Mouse (Mus musculus): ENCODE results near the gene Rasa3. TPM values are rescaled to one million over a fixed set of nuclear protein-coding genes. Genes with fewer than 3 reads are reported as not detected.

The Rasa3 gene
- polyA plus RNA-seq, 1 experiment from 2014 or later = 19.2 TPM

GRCm38 (mm10) chr8:13665538-13665937 lies 11.9 kb downstream of the Rasa3 start:
- no peak for ATAC-seq (ENCODE audit: low read depth)
- H3K4me2 ChIP-seq (ENCODE audit: low read depth, low read length) = no peak overlapping the region
- no peak overlapping the region for H3K27ac ChIP-seq (ENCODE audit: low read length)
- no peak overlapping the region for H3K4me3 ChIP-seq (ENCODE audit: low read depth, low read length)
- no peak overlapping the region for H3K9ac ChIP-seq (ENCODE audit: low read depth, low read length)
- 61% methylated on average over 4 of the region's 4 CpGs for WGBS (ENCODE audit: insufficient replicate concordance)
- H3K36me3 ChIP-seq (ENCODE audit: control insufficient read depth, insufficient read depth) = no peaks in the 10 kb centered on the region
- H3K9me3 ChIP-seq (replicated peaks; ENCODE audit: control insufficient read depth, low read length) = no peaks in the 10 kb centered on the region
- H3K27me3 ChIP-seq (ENCODE audit: control insufficient read depth, insufficient read depth, low read depth, low read length) = no peaks in the 10 kb centered on the region
- H3K4me1 ChIP-seq (ENCODE audit: control insufficient read depth, low read depth, low read length) = peaks cover 4% of the 10 kb centered on the region

- no peak for ATAC-seq (ENCODE audit: low read depth)
- Histone ChIP-seq H3K9ac (ENCODE audit: low read depth, low read length) (no peak overlapping the region), H3K4me3 (ENCODE audit: low read depth, low read length) (no peak overlapping the region), H3K9me3 (replicated peaks; ENCODE audit: control insufficient read depth, low read length) (no peaks in the 10 kb centered on the region), H3K27me3 (ENCODE audit: control insufficient read depth, insufficient read depth, low read depth, low read length) (no peaks in the 10 kb centered on the region), H3K4me1 (ENCODE audit: control insufficient read depth, low read depth, low read length) (peaks cover 4% of the 10 kb centered on the region), H3K36me3 (ENCODE audit: control insufficient read depth, insufficient read depth) (no peaks in the 10 kb centered on the region), H3K27ac (ENCODE audit: low read length) (no peak overlapping the region), H3K4me2 (ENCODE audit: low read depth, low read length) (no peak overlapping the region)
- WGBS (ENCODE audit: insufficient replicate concordance) = 70% methylated on average over 6 of the region's 6 CpGs
These were observed 12.6 kb downstream of the Rasa3 start for GRCm38 (mm10) chr8:13664711-13665210.

GRCm38 (mm10) chr8:13660323-13660722 lies 17.1 kb downstream of the Rasa3 start:
- Histone ChIP-seq H3K9me3 (replicated peaks; ENCODE audit: control insufficient read depth, low read length) (no peaks in the 10 kb centered on the region), H3K27ac (ENCODE audit: low read length) (no peak overlapping the region), H3K27me3 (ENCODE audit: control insufficient read depth, insufficient read depth, low read depth, low read length) (no peaks in the 10 kb centered on the region), H3K4me3 (ENCODE audit: low read depth, low read length) (no peak overlapping the region), H3K36me3 (ENCODE audit: control insufficient read depth, insufficient read depth) (no peaks in the 10 kb centered on the region), H3K4me1 (ENCODE audit: control insufficient read depth, low read depth, low read length) (no peaks in the 10 kb centered on the region), H3K9ac (ENCODE audit: low read depth, low read length) (no peak overlapping the region), H3K4me2 (ENCODE audit: low read depth, low read length) (no peak overlapping the region)
- WGBS (ENCODE audit: insufficient replicate concordance) = 70% methylated on average over 13 of the region's 13 CpGs
- 0 out of 2 replicates have a peak, but pooled peaks have one; percentile 19 for ATAC-seq (ENCODE audit: low read depth)

GRCm38 (mm10) chr8:13657479-13657878 lies 19.9 kb downstream of the Rasa3 start:
- no peaks in the 10 kb centered on the region for H3K27me3 ChIP-seq (ENCODE audit: control insufficient read depth, insufficient read depth, low read depth, low read length)
- WGBS (ENCODE audit: insufficient replicate concordance) = 69% methylated on average over 12 of the region's 12 CpGs
- H3K4me2 ChIP-seq (ENCODE audit: low read depth, low read length) = no peak overlapping the region
- no peak overlapping the region for H3K9ac ChIP-seq (ENCODE audit: low read depth, low read length)
- no peak for ATAC-seq (ENCODE audit: low read depth)
- H3K4me3 ChIP-seq (ENCODE audit: low read depth, low read length) = no peak overlapping the region
- H3K36me3 ChIP-seq (ENCODE audit: control insufficient read depth, insufficient read depth) = no peaks in the 10 kb centered on the region
- H3K4me1 ChIP-seq (ENCODE audit: control insufficient read depth, low read depth, low read length) = no peaks in the 10 kb centered on the region
- no peaks in the 10 kb centered on the region for H3K9me3 ChIP-seq (replicated peaks; ENCODE audit: control insufficient read depth, low read length)
- no peak overlapping the region for H3K27ac ChIP-seq (ENCODE audit: low read length)

GRCm38 (mm10) chr8:13655033-13655351 lies 22.4 kb downstream of the Rasa3 start:
- no peaks in the 10 kb centered on the region; the same call in 1 of the 2 replicates for H3K4me1 ChIP-seq (ENCODE audit: control insufficient read depth, low read depth, low read length)
- no peak overlapping the region for H3K9ac ChIP-seq (ENCODE audit: low read depth, low read length)
- no peak for ATAC-seq (ENCODE audit: low read depth)
- H3K36me3 ChIP-seq (ENCODE audit: control insufficient read depth, insufficient read depth) = no peaks in the 10 kb centered on the region
- no peak overlapping the region for H3K4me3 ChIP-seq (ENCODE audit: low read depth, low read length)
- H3K9me3 ChIP-seq (replicated peaks; ENCODE audit: control insufficient read depth, low read length) = no peaks in the 10 kb centered on the region
- no peak overlapping the region; the same call in 1 of the 2 replicates for H3K27ac ChIP-seq (ENCODE audit: low read length)
- WGBS (ENCODE audit: insufficient replicate concordance) = 73% methylated on average over 5 of the region's 5 CpGs
- H3K27me3 ChIP-seq (ENCODE audit: control insufficient read depth, insufficient read depth, low read depth, low read length) = no peaks in the 10 kb centered on the region
- no peak overlapping the region for H3K4me2 ChIP-seq (ENCODE audit: low read depth, low read length)

- Histone ChIP-seq H3K27me3 (ENCODE audit: control insufficient read depth, insufficient read depth, low read depth, low read length) (no peaks in the 10 kb centered on the region), H3K4me1 (ENCODE audit: control insufficient read depth, low read depth, low read length) (no peaks in the 10 kb centered on the region; the same call in 1 of the 2 replicates), H3K27ac (ENCODE audit: low read length) (no peak overlapping the region; the same call in 1 of the 2 replicates), H3K4me3 (ENCODE audit: low read depth, low read length) (no peak overlapping the region), H3K9me3 (replicated peaks; ENCODE audit: control insufficient read depth, low read length) (no peaks in the 10 kb centered on the region), H3K36me3 (ENCODE audit: control insufficient read depth, insufficient read depth) (no peaks in the 10 kb centered on the region), H3K4me2 (ENCODE audit: low read depth, low read length) (no peak overlapping the region), H3K9ac (ENCODE audit: low read depth, low read length) (no peak overlapping the region)
- WGBS (ENCODE audit: insufficient replicate concordance) = 64% methylated on average over 11 of the region's 11 CpGs
- no peak for ATAC-seq (ENCODE audit: low read depth)
These were observed 22.9 kb downstream of the Rasa3 start for GRCm38 (mm10) chr8:13654350-13655032.

GRCm38 (mm10) chr8:13650541-13651191 lies 26.7 kb downstream of the Rasa3 start:
- Histone ChIP-seq H3K27ac (ENCODE audit: low read length) (no peak overlapping the region), H3K36me3 (ENCODE audit: control insufficient read depth, insufficient read depth) (no peaks in the 10 kb centered on the region), H3K9me3 (replicated peaks; ENCODE audit: control insufficient read depth, low read length) (no peaks in the 10 kb centered on the region), H3K4me3 (ENCODE audit: low read depth, low read length) (no peak overlapping the region), H3K27me3 (ENCODE audit: control insufficient read depth, insufficient read depth, low read depth, low read length) (no peaks in the 10 kb centered on the region), H3K9ac (ENCODE audit: low read depth, low read length) (no peak overlapping the region), H3K4me1 (ENCODE audit: control insufficient read depth, low read depth, low read length) (peaks cover 2% of the 10 kb centered on the region; the same call in 1 of the 2 replicates), H3K4me2 (ENCODE audit: low read depth, low read length) (no peak overlapping the region)
- 75% methylated on average over 11 of the region's 11 CpGs for WGBS (ENCODE audit: insufficient replicate concordance)
- no peak for ATAC-seq (ENCODE audit: low read depth)

- Histone ChIP-seq H3K27me3 (ENCODE audit: control insufficient read depth, insufficient read depth, low read depth, low read length) (no peaks in the 10 kb centered on the region), H3K36me3 (ENCODE audit: control insufficient read depth, insufficient read depth) (no peaks in the 10 kb centered on the region), H3K27ac (ENCODE audit: low read length) (peak overlapping the region; percentile 61), H3K9ac (ENCODE audit: low read depth, low read length) (no peak overlapping the region), H3K4me1 (ENCODE audit: control insufficient read depth, low read depth, low read length) (peaks cover 7% of the 10 kb centered on the region), H3K4me3 (ENCODE audit: low read depth, low read length) (no peak overlapping the region), H3K4me2 (ENCODE audit: low read depth, low read length) (no peak overlapping the region), H3K9me3 (replicated peaks; ENCODE audit: control insufficient read depth, low read length) (no peaks in the 10 kb centered on the region)
- ATAC-seq (ENCODE audit: low read depth) = no peak
- 2% methylated on average over 3 of the region's 3 CpGs for WGBS (ENCODE audit: insufficient replicate concordance)
These were observed 28.3 kb downstream of the Rasa3 start for GRCm38 (mm10) chr8:13649154-13649515.
